Mouse (Mus musculus) hindlimb bud, embryonic 11.5 days (tissue): ENCODE measurements at regions not wholly inside any gene's neighbourhood (a gene's known extent, or its start where the extent isn't known, plus 50 kb on each side); places are given as distances from the start of the nearest gene placed in this dataset.

Source experiments
- DNase-seq: peaks from one replicate; pipeline ENCODE4 v3.0.0-alpha.2; 2012; ENCODE audit warnings: low read depth, low spot score; ENCODE audit errors: extremely low spot score

DNA sequence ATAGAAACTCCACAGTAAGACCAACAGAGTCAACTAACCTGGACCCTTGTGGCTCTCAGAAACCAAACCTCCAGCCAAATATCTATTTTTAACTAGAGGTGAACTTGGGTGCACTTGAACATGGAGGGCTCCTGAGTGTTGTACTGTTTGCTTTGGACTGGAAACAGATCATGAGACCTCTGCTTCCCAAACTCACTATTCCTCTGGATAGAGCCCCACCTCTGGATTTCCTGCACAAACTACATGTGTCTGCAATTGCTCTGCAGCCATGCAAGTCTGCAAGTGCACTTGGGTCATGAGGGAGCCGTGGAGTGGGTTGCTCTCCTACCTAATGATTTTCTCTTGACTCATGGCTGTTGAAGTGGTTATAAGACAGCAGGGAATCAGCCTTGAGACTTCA lies 759.9 kb upstream of the Fam160b2 start:
- DNase-seq, result no peak

DNA sequence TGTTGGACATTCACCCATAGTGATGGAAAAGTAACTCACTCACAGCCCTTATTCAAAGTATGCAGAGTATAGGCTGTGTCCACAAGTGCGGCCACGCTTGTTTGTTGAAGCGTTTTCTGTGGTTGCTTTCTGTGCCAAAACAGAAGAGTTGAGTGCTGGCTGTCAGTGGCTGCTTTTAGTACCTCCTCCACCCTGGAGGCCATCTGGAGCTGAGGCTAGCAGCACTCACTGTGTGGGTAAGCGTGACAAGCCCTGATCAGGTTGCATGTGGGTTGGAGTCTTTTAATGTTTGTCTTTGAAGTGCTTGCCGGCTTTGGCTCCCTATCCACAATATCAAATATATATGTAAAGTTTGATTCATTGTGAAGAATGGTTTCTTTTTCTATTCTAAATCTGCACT lies 738.6 kb upstream of the Fam160b2 start:
- DNase-seq, result peak; percentile 5

DNA sequence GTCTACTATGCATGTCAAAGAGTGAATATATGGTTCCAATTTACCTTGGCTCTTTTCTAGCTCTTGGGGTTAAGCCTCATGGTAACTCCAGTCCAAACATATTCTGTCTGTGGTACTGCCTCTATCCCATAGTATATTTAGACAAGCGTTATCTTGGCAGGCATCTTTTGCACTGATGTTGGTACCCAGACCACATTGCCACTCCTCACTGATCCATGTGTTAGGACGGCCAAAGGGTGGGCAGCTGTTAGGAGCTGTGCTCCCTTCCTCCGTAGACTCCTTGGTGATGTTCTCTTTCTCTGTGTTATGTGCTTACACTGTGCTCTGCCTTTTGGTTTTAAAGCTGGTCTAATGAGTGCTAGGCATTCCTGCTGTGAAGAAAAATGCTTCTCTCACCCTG lies 737.3 kb upstream of the Fam160b2 start:
- DNase-seq, result no peak

DNA sequence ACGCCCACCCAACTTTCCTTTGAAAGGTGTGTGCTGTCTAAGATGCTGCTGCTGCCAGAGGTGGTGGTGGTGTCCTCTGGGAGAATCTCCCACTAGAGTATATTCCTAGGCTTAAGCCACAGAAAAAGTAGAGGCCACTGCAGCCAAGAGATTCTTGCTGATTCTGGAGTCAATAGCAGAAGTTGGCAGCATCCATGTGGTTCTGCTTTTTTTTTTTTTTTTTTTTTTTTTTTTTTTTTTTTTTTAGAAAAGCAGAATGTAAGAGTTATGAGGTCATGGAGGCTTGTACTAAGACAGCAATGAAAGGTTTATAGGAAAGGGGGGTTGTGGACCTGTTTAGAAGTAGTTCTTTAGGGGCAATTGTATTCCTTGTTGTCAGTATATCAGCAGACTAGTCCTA lies 734.4 kb upstream of the Fam160b2 start:
- DNase-seq, result no peak

DNA sequence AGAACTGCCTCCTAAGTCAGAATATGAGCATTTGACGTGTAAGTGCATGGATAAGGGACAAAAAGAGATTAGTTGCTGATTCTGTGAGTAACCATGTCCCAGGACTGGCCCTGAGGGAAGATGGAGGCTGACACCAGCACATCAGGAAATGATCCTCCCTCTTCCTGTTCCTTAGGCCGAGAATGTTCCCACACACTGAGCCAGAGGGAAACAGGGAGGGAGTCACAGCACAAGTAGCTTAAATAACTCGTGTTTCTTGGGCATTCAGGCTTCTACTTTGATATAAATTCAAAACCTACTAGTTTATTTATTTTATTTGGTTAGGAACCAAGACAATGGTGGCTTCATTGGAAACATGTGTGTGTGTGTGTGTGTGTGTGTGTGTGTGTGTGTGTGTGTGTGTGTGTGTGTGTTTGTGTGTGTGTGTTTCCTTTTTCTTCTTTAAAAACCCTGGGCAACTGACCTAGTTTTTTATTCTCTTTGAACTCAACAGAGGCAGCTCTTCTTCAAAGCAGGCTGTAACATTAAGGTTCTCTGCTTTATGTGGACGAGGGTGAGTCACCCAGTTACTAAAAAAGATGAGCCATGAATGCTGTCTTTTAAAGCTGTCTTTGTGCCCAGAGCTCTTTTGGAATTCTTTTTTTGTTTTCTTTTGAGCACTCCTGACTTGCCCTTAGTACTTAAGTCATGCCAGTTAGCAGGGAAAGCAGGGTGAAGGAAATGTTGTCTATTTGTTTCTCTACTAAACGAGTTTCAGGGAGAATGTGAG lies 730.4 kb upstream of the Fam160b2 start:
- no peak for DNase-seq

DNA sequence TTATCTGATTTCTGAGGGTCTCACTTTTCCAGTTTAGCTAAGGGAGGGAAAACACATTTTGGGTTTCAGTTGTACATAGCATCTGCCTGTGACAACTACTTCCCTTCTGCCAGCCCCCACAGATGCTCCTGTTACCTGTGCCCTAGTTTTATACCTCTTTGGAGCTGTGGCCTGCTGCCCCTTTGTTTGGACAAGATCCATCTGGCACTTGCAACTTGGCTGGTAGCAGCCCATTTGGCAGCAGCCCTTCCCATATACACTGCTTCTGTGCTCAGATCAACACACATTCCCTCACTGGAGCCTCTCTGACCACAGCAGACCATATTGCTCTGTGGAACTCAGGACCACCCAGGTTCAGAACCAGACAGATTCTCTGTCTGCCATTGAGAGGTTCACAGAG lies 728.0 kb upstream of the Fam160b2 start:
- no peak for DNase-seq

DNA sequence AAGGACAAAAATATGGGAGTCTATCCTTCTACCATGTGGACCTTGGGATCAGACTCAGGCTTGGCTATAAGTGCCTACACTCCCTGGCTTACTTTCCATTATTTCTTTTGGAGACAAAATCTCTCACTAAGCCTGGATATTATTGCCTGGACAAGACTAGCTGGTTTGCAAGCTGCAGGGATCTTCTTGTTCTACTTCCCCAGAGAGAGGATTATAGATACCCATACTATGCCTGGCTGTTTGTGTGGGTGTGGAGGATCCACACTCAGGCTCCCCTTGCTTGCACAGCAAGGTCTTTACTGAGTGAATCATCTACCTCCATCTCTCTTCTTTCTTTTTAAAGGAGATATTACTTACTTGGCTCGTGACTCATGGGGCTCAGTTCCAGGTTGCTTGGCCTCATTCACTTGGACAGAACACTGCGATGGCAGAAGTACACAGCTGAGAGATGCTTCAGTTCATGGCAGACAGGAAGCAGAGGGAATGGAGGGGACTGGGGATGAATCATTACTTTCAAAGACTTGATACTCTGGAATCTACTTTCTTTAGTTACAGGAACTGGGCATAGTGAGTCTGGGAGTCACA lies 727.0 kb upstream of the Fam160b2 start:
- no peak for DNase-seq

DNA sequence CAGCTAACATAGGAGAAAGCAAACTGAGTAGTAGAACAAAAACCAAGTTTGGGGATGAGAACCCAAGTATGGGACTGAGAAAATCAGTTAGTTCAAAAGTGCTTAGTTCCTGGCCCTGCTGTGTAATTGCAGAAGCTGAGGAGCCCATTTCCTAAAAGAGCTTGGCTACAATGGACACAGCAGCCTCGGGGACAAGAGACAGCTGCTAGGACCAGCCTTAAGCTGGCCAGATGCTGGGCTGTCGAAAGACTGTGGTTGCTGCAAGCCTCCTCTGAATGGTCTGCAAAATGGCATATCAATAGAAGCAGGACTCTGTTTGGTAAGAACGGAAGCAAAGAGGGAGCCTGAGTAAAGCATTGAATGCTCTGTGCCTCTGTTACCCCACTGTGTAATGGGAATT lies 715.6 kb upstream of the Fam160b2 start:
- no peak for DNase-seq

DNA sequence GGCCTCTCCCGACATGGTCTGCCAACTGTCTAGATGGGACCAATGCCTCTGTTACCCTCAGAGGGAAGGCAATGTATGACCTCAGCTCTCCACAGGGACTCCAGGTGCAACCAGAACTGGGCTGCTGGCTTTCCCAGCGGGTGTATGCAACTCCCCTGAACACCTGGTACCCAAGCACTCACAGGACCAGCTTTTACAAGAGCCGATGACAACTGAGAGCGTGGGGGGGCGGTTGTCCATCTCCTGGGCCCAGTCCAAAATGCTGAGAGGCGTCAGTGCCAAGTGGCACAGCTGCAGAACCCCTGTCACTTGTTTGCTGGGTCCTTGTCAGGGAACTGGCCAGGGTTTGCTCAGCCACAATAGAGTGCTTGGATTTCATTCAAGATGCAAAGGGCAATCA lies 700.1 kb upstream of the Fam160b2 start:
- DNase-seq, result no peak

DNA sequence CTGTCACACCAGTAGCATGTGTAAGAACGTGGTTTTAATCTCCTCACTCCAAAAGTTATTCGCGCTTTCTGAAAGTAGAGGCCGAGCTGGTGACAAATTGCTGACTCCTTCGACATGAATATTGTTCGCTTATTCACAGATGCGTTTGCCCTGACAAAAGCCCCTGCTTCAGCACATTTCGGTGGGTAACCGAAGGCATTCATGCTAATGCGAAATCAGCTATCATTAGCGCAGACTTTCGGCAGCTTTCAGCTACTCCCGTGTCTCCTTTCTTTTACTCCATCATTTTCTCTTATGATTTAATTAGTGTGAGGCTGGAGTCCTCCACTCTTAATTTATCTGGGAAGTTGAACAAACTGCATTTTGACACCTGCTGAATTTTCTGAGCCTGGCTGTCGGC lies 681.9 kb upstream of the Fam160b2 start:
- DNase-seq, result no peak

DNA sequence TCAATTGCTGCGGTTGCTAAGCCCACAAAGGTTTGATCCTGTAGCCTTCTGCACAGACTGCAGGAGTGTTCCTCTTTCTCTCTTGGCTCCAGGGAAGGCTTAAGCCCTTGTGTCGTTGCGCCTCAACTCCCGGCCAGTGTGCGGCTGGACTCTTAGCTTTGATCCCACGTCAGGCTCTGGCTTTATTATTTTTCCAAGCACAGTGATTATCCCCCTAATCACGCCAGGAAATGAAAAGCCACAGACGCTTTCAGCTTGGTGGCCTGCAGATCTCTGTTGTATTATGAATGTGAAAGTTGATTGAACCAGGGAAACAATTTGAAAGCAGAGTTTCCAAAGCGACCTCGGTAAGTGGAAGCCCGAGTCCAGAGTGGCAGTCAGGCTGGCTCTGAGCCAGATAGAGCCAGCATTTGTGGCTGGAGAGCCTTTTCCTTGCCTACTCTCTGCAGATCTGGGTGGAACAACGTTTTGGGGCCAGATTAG lies 676.7 kb upstream of the Fam160b2 start:
- DNase-seq, result peak; percentile 6

DNA sequence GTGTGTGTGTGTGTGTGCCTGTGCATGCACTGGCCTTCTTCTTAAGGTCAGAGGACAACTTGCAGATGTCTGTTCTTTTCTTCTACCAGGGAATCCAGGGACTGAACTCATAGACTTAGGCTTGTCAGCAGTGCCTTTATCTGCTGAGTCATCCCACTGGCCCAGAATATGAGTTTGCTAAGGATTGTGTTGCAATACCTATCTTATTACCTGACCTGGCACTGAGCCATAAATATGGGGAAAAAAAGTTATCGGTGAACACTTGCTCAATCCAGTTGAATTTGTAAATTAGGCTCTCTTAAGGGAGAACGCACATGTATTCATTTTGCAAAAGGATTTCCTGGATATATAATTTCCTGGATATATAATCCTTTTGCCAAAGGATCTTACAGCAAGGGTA lies 672.8 kb upstream of the Fam160b2 start:
- no peak for DNase-seq

DNA sequence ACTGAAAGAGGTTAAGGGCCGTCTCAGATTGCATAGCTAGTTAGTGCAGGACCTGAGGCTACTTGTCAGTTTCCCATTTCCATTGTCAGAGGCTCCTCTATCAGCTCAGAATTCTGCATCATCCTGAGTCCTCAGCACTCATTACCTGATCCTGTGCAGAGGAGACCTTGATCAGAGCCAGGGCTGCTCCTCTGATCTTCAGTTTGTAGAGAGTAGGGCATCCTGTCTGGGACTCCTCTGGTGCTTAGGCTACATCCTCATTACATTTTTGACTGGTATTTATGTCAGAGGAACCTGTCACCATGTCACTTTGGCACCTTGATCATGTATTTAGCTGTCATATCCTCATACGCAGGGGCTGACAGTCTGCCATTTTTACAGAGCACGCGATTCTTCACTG lies 658.0 kb upstream of the Fam160b2 start:
- DNase-seq, result no peak

DNA sequence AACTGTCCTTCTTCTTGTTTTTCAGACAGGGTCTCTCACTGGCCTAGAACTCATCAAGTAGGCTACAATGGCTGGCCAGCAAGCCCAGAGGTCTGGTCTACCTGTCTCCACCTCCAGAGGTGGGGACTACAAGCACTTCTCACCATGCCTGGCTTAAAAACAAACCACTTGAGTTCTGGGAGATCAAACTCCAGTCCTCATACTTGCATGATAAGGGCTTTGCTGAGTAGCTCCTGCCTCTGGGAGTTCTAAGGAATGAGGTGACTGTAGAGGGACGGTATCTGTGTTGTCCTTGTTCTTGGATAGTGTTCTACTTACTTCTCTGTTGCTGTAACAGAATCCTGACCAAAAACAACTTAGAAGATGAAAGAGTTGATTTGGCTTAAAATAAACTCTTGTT lies 654.6 kb upstream of the Fam160b2 start:
- no peak for DNase-seq

DNA sequence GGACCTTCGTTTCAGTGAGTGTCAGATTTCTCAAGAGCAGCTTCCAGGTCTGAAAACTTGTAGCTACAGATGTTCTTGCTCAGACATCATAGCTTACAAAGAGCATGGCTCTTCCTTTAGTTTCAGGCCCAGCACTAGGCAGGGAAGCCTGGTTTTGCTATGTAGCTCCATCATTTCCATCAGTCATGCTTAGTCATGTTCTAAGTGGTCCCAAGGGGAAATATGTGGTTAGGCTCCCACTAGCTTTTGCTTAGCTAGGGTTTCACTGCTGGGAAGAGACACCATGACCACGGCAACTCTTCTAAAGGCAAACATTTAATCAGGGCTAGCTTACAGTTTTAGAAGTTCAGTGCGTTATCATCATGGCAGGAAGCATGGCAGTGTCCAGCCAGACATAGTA lies 652.5 kb upstream of the Fam160b2 start:
- DNase-seq, result no peak

DNA sequence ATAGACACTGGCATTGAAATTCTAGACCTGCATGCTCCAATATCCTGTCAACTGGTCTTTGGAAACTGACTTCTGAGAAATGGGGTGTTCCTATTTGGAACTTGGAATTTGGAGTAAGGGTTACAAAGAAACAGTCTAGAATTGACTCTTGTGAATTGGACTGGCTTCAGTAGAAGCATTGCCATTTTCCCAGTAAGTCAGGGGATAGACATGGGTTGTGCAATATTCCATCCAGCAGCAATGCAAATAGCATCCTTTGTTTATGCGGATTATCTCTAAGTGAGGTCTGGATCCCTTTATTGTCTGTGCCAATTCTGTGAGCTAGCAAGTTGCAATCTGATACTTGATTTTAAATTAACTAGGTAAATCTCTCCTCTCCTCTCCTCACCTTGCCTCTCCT lies 651.5 kb upstream of the Fam160b2 start:
- no peak for DNase-seq

DNA sequence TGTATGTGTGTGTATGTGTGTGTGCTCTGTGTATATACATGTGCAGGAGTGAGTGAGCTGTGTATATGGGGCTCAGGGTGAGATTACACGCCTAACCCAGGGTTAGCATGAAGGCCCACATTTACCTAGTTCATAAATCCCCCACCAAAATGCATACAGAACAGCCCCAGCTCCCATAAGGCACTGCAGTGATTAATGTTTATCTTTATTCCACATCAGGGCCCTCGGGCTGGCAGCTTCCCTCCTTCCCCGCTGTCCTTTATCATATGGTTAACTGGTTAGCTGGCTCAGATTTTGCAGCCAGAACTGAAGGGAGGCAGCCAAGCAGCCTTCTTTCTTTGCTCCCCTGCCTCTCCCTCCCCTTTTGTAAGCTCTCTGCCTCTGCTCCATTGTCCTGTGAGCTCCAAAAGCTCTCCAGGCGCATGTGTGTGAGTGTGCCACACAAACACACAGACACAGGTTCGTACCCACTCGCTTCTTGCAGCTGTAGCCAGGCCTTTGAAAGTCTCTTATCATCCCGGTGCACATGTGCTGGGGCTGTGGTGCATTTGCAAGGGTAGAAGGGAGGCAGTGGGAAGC lies 649.8 kb upstream of the Fam160b2 start:
- DNase-seq, result no peak

DNA sequence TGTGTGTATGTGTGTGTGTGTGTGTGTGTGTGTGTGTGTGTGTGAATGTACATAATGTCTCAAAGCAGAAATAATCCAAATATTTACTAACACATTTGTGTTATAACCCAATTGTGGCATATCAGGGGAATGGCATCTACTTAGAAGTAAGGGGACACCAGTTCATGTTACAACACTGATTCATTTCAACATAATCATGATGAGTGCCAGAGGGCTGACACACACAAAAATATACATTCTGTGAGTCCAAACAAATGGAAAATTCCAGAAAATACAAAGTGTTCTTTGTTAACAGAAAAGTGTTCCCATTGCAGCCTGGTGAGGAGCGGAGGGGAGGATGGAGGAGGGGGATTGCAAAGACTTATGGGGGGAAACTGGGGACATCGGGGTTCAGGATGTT lies 648.9 kb upstream of the Fam160b2 start:
- DNase-seq, result no peak

DNA sequence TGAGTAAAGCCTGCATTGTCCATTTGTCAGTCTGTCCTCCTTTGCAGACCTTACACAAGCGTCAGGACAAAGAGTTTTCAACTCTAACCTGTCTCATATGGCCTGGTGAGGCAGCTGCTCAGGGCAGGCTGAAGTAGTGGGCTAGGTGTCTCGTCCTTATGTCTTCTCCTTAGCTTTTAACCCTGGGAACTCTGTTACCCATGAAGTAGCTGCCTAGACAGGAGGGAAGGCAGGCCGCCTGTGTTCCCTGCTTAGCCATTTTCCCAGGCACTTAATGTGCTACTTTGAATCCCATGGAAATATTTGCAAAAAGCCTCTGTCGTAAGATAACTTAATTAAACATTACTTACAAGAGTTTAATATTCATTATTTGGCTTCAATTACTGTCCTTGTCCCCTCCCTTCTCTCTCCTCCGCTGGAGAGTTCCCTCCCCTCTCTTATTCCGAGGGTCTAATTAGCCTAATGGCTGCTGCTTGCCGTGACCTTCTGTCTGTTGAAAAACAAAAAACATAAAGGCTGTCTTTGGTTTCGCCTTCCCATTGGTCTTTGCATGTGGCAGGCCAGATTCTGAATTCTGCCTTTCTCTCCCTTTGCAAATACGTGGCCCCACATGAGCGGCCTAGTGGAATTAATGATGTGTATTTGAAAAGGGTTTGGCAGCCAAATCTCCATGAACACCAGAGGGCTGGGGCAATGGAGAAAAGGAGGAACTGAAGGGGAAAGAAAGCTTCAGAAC lies 642.2 kb upstream of the Fam160b2 start:
- no peak for DNase-seq

DNA sequence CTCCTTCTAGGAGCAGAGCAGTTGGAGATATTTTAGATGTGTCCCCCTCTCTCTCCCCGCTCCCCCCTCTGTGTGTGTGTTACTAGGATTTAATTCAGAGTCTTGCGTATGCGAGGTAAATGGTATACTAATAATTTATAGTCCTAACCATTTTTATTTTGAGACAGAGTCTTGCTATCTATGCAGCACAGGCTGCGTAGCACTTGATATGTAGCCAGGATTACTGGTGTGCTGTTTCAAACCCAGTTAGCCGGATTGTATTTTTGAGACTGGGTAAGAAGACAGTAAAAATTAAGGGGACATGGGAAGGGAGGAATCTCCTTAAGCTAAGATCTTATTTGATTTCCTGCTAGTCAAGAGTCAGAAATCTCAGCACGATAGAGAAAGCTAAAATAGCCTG lies 636.6 kb upstream of the Fam160b2 start:
- DNase-seq, result no peak

DNA sequence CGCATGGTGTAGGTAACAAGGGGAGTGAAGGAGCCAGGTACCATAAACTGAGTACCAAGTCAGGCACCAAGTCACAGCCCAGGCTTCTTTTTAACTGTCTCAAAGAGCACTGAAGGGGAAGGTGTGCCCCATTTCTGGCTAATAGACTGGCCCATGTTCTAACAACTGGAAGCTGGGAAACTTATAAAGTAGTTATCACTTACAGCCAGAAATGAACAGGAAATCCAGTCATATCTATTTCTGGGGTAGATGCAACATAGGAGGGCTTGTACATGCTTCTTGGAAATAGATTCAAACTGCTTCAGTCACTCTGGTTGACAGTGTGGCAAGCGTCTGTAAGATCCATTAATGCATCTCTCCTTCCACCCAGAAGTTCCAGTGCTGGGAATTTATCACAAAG lies 635.3 kb upstream of the Fam160b2 start:
- DNase-seq, result no peak

DNA sequence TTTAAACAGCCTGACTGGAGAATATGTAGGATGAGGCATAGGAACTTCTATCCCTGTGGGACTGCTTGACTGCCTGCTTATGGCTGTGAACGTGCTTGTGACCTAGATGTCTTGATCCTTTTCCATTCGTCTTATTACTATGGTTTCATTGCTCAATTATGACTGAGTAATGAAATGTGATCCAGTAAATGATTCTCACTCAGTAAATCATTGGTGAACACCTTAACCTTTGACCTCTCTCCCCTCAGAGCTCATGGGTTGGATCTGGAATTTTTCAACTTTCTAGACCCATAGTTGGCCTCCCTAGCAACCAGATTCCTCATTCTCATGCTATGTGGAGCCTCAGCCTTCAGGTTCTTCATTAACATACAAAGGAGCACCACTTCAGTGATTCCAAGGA lies 634.6 kb upstream of the Fam160b2 start:
- peak; percentile 70 for DNase-seq
